Mouse (Mus musculus): ENCODE data around the gene Pde8b. TPM values are rescaled to one million over a fixed set of nuclear protein-coding genes. Genes with fewer than 3 reads are reported as not detected.

Pde8b gene
- polyA plus RNA-seq, 1 experiment from 2014 or later: 0.52 TPM

- 72% methylated on average over 4 of the region's 4 CpGs for WGBS (ENCODE audit: insufficient replicate concordance)
Observed at GRCm38 (mm10) chr13:95125546-95126215, 124.5 kb downstream of the Pde8b start.

GRCm38 (mm10) chr13:95120570-95120969 is 129.6 kb downstream of the Pde8b start:
- ATAC-seq: no peak
- Histone ChIP-seq H3K27ac (no peak overlapping the region), H3K9me3 (replicated peaks) (no peaks in the 10 kb centered on the region), H3K4me1 (no peaks in the 10 kb centered on the region), H3K27me3 (replicated peaks) (no peaks in the 10 kb centered on the region), H3K36me3 (no peaks in the 10 kb centered on the region), H3K4me3 (no peak overlapping the region), H3K9ac (no peak overlapping the region), H3K4me2 (no peak overlapping the region)
- WGBS (ENCODE audit: insufficient replicate concordance): 75% methylated on average over 4 of the region's 4 CpGs

More at GRCm38 (mm10) chr13:95125546-95126215, 124.5 kb downstream of the Pde8b start:
- no peak overlapping the region for H3K27ac ChIP-seq
- no peak overlapping the region for H3K4me3 ChIP-seq
- no peak for ATAC-seq
- no peak overlapping the region for H3K4me2 ChIP-seq
- no peaks in the 10 kb centered on the region for H3K4me1 ChIP-seq
- no peaks in the 10 kb centered on the region for H3K36me3 ChIP-seq
- no peaks in the 10 kb centered on the region for H3K9me3 ChIP-seq (replicated peaks)
- no peak overlapping the region for H3K9ac ChIP-seq
- H3K27me3 ChIP-seq (replicated peaks): no peaks in the 10 kb centered on the region

GRCm38 (mm10) chr13:95113763-95114162 is 136.4 kb downstream of the Pde8b start:
- H3K27me3 ChIP-seq (replicated peaks): no peaks in the 10 kb centered on the region
- 0 out of 2 replicates have a peak, but pooled peaks cover 7% of the 10 kb centered on the region for H3K4me1 ChIP-seq
- H3K36me3 ChIP-seq: no peaks in the 10 kb centered on the region
- H3K4me3 ChIP-seq: no peak overlapping the region
- H3K27ac ChIP-seq: no peak overlapping the region
- H3K9ac ChIP-seq: no peak overlapping the region
- no peak; the same call in 1 of the 2 replicates for ATAC-seq
- H3K9me3 ChIP-seq (replicated peaks): no peaks in the 10 kb centered on the region
- WGBS (ENCODE audit: insufficient replicate concordance): 35% methylated on average over 5 of the region's 5 CpGs
- H3K4me2 ChIP-seq: no peak overlapping the region

DNA sequence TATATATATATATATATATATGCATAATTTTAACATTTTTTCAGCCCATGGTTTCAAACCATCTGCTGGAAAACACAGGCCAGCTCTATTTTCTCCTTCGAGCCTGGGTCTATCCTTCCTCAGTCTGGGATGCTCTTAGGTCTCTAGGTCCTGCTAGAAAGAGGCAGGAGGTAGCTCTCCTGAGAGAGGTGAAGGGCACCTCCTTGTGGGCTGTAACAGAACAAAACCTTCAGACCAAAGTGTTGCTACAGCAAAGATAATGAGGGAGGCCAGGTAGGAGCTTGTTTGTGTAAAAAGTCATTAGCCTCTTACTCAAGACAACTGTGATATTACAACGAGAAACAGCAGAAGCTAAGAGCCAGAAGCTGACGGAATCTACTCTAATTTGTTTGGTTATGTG is 140.6 kb downstream of the Pde8b start:
- 62% methylated on average over 3 of the region's 3 CpGs for WGBS (ENCODE audit: insufficient replicate concordance)
- H3K27ac ChIP-seq: no peak overlapping the region

GRCm38 (mm10) chr13:95108035-95108434 is 142.1 kb downstream of the Pde8b start:
- no peak for ATAC-seq
- no peak overlapping the region for H3K9ac ChIP-seq
- no peak overlapping the region for H3K27ac ChIP-seq
- H3K9me3 ChIP-seq (replicated peaks): no peaks in the 10 kb centered on the region
- H3K27me3 ChIP-seq (replicated peaks): no peaks in the 10 kb centered on the region
- no peaks in the 10 kb centered on the region for H3K36me3 ChIP-seq
- no peak overlapping the region for H3K4me3 ChIP-seq
- H3K4me1 ChIP-seq: no peaks in the 10 kb centered on the region
- 60% methylated on average over 7 of the region's 7 CpGs for WGBS (ENCODE audit: insufficient replicate concordance)
- H3K4me2 ChIP-seq: no peak overlapping the region

More for the DNA sequence above, 140.6 kb downstream of the Pde8b start:
- no peak overlapping the region for H3K4me2 ChIP-seq
- H3K9ac ChIP-seq: no peak overlapping the region
- no peak overlapping the region for H3K4me3 ChIP-seq
- H3K4me1 ChIP-seq: 0 out of 2 replicates have a peak, but pooled peaks cover 7% of the 10 kb centered on the region
- H3K36me3 ChIP-seq: no peaks in the 10 kb centered on the region
- no peaks in the 10 kb centered on the region for H3K27me3 ChIP-seq (replicated peaks)
- H3K9me3 ChIP-seq (replicated peaks): no peaks in the 10 kb centered on the region
- ATAC-seq: no peak

- H3K9me3 ChIP-seq (replicated peaks): no peaks in the 10 kb centered on the region
- H3K27me3 ChIP-seq (replicated peaks): no peaks in the 10 kb centered on the region
- no peaks in the 10 kb centered on the region for H3K36me3 ChIP-seq
- no peak overlapping the region for H3K4me2 ChIP-seq
- no peak for ATAC-seq
- no peaks in the 10 kb centered on the region for H3K4me1 ChIP-seq
- no peak overlapping the region for H3K4me3 ChIP-seq
- no peak overlapping the region for H3K9ac ChIP-seq
- H3K27ac ChIP-seq: no peak overlapping the region
- 59% methylated on average over 4 of the region's 4 CpGs for WGBS (ENCODE audit: insufficient replicate concordance)
Observed at GRCm38 (mm10) chr13:95104865-95105264, 145.3 kb downstream of the Pde8b start.

GRCm38 (mm10) chr13:95102985-95103590 is 147.0 kb downstream of the Pde8b start:
- no peak for ATAC-seq
- Histone ChIP-seq H3K36me3 (no peaks in the 10 kb centered on the region), H3K4me2 (no peak overlapping the region), H3K27ac (no peak overlapping the region), H3K9me3 (replicated peaks) (no peaks in the 10 kb centered on the region), H3K4me1 (no peaks in the 10 kb centered on the region), H3K9ac (no peak overlapping the region), H3K27me3 (replicated peaks) (no peaks in the 10 kb centered on the region), H3K4me3 (no peak overlapping the region)
- WGBS (ENCODE audit: insufficient replicate concordance): 56% methylated on average over 4 of the region's 4 CpGs

- Histone ChIP-seq H3K4me3 (no peak overlapping the region), H3K4me2 (no peak overlapping the region), H3K9ac (no peak overlapping the region), H3K9me3 (replicated peaks) (no peaks in the 10 kb centered on the region), H3K27me3 (replicated peaks) (no peaks in the 10 kb centered on the region), H3K4me1 (no peaks in the 10 kb centered on the region), H3K36me3 (no peaks in the 10 kb centered on the region), H3K27ac (no peak overlapping the region)
- WGBS (ENCODE audit: insufficient replicate concordance): 75% methylated on average over 8 of the region's 8 CpGs
- no peak for ATAC-seq
Observed at GRCm38 (mm10) chr13:95101315-95101714, 148.8 kb downstream of the Pde8b start.

DNA sequence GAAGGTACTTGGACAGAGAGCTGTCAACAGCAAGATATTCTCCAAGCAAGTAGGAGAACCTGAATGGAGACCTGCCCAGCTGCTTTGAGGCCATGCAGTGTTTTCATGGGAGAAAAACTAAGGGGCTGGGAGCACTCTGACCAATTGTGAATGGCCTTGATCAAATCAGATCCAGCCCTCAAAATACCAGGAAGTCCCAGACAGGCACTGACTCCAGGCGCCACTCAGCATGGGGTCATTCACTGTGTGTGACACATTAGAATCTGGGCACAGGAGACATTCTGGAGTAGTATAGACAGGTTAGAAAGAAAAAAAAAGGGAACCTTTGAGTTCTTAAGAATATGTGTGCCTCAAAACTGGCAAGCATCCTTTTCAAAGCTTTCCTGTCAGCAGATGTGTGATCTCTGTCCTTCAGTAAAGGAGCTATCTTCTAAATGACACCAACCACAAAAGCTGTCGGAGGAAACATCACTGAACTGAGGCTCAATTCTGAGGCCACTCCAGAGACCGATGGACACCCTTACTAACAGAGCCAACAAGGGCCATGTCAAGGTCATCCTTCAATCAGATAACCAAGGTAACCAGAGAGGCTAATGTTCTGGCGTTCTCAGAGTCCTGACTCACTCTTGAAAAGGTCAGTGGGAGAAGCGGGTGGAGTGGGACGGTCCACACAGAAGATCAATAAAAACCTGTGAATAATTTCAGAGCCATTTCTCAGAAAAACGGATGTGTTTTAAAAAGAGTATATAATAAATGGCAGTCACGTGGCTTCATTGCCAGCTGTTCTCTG is 151.0 kb downstream of the Pde8b start:
- Histone ChIP-seq H3K4me2 (no peak overlapping the region), H3K36me3 (no peaks in the 10 kb centered on the region), H3K4me1 (no peaks in the 10 kb centered on the region), H3K9ac (no peak overlapping the region), H3K9me3 (replicated peaks) (no peaks in the 10 kb centered on the region), H3K27me3 (replicated peaks) (no peaks in the 10 kb centered on the region), H3K27ac (no peak overlapping the region), H3K4me3 (no peak overlapping the region)
- WGBS (ENCODE audit: insufficient replicate concordance): 59% methylated on average over 8 of the region's 8 CpGs
- ATAC-seq: no peak

GRCm38 (mm10) chr13:95096646-95097045 is 153.5 kb downstream of the Pde8b start:
- no peak for ATAC-seq
- H3K27me3 ChIP-seq (replicated peaks): no peaks in the 10 kb centered on the region

DNA sequence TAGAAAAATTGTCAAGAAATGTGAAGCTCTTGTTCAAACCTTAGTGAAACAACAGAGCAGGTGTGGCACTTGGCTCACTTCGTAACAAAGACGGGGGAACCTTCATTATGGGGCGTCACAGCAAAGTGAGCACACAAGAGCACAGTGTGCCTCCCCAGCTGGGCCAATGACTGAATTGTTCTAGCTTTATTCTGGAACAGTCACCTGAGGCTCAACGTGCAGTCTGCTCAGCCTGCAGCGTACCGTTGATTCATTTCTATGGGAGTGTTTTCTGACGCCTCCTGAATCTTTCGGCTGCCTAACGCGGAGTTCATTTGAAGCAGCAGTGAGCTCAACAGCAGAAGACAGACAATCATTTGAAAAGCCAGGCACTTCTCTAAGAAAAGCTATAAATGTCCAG is 154.3 kb downstream of the Pde8b start:
- Histone ChIP-seq H3K27me3 (replicated peaks) (no peaks in the 10 kb centered on the region), H3K27ac (no peak overlapping the region), H3K4me3 (no peak overlapping the region), H3K4me2 (no peak overlapping the region), H3K9ac (no peak overlapping the region), H3K36me3 (no peaks in the 10 kb centered on the region), H3K4me1 (no peaks in the 10 kb centered on the region), H3K9me3 (replicated peaks) (no peaks in the 10 kb centered on the region)
- WGBS (ENCODE audit: insufficient replicate concordance): 79% methylated on average over 10 of the region's 10 CpGs
- no peak for ATAC-seq

More at GRCm38 (mm10) chr13:95096646-95097045, 153.5 kb downstream of the Pde8b start:
- H3K9me3 ChIP-seq (replicated peaks): no peaks in the 10 kb centered on the region
- H3K4me3 ChIP-seq: no peak overlapping the region
- no peak overlapping the region for H3K9ac ChIP-seq
- WGBS (ENCODE audit: insufficient replicate concordance): 79% methylated on average over 3 of the region's 3 CpGs
- H3K27ac ChIP-seq: no peak overlapping the region
- H3K4me2 ChIP-seq: no peak overlapping the region
- no peaks in the 10 kb centered on the region for H3K36me3 ChIP-seq
- H3K4me1 ChIP-seq: no peaks in the 10 kb centered on the region

All from liver, embryonic 12.5 days (tissue).